Mouse (Mus musculus): ENCODE measurements around the gene Fance. TPM values are rescaled to one million over a fixed set of nuclear protein-coding genes. Genes with fewer than 3 reads are reported as not detected.

Gene Fance
- 10 to 100 TPM; 14.8 to 20.1 TPM for total RNA-seq (2021)
- long read RNA-seq, experiment 1, transcript Fance-203 (10 exons, 2,025 nt) = major isoform, 6 of 35 reads
- long read RNA-seq, experiment 1, partial matches to known transcripts = 1 of 35 reads
- long read RNA-seq, experiment 1, other reads (novel, unspliced or antisense) = 21 of 35 reads
- long read RNA-seq, experiment 2, transcript Fance-203 (10 exons, 2,025 nt) = major isoform, 5 of 18 reads
- long read RNA-seq, experiment 2, partial matches to known transcripts = 0 of 18 reads
- long read RNA-seq, experiment 2, other reads (novel, unspliced or antisense) = 9 of 18 reads

DNA sequence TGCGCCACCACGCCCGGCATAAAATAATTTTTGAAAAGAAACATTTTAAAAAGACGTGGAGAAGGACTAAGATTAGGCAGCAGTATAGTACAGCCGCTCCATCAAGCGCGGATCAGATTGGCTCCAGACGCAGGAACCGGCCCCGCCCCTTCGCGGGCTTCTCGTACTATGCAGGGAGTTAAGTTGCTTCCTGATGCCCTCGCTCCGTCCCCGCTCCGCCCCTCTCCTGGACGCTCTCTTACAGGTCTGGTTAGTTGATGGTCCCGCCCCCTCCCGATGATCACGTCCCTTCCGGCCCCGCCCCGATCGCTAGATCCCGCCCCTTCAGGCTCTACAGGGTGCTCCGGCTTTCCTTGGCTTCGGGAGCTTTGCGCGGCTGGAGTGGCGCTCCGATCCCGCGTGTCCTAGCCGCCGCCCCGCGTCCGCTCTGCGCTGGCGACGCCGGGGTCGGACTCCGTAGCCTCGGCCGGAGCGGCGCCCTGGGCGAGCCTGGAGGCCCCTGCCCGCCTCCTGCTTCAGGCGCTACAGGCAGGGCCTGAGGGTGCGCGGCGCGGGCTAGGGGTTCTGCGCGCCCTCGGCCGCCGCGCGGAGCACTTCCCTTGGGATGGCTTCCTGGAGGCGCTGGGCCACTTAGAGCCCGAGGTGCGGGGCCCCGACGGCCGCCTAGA lies at the start of gene Fance:
Gene Fance (plus strand): TSS at position 308 of the 668 bp plus-strand sequence.
- DNase-seq = peak; percentile 94

DNA sequence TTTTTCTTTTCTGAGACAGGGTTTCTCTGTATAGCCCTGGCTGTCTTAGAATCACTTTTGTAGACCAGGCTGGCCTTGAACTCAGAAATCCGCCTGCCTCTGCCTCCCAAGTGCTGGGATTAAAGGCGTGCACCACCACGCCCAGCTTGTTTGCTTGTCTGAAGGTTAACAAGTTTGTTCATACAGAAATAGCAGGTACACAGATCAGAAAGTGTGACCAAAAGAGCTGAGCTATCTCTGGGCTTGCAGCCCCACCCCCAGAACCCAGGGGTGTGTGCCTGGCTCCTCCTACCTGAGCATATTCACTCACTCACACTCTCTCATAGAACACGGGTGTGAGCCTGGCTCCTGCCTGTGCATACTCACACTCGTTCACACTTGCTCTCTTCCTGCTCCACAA lies 46.1 kb upstream of the Fance start:
- no peak for DNase-seq

DNA sequence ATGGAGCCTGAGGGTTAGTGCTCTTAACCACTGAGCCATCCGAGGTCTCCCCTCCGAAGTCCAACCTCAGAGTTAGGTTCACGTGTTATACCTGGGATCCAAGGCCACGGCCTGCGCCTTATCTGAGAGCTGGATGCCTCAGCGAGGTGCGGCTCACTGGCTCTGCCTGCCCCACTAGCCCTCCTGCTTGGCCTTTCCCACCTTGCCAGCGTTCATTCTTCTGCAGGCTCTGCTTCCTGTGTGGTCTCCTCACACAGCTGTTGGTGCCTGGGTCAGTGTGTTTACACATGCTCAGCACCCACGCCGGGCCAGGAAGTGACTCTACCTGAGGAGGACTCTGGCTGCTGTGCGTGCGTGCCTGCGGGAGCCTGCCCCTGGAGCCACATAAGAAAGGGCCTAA lies 43.2 kb upstream of the Fance start:
- no peak for DNase-seq

DNA sequence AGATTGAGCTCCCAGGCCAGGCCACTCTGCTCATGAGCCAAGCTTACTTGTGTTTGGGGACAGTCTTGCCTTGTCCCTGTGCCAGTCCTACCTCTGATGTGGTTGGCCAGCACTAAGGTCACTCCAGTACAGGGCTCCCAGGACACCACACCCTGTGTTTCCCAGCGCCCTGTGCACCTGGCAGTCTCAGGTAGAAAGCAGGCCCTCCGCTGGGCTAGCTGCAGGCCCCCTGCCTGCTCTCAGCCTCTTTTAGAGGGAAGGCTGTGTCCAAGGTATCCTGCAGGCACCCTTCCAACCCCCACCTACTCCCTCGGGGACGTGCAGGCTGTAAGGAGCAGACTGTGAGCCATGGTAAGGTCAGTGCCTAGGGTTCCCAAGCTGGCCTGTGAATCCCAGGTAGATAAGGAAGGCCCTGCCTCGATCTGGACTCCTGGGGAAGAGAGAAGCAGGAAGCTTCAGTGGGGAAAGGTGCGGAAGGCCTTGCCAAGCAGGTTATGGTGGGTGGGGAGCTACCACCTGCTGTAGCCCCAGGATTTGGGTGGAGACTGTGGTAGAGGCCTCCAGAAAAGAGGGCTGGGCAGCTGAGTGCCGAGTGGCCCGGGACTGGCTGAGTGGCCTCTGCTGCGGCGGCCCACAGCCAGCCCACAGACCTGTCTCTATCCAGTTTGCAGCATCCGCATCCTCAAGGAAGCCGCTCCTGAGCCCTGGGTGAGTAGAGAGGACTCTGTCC lies 41.6 kb upstream of the Fance start:
- no peak for DNase-seq

DNA sequence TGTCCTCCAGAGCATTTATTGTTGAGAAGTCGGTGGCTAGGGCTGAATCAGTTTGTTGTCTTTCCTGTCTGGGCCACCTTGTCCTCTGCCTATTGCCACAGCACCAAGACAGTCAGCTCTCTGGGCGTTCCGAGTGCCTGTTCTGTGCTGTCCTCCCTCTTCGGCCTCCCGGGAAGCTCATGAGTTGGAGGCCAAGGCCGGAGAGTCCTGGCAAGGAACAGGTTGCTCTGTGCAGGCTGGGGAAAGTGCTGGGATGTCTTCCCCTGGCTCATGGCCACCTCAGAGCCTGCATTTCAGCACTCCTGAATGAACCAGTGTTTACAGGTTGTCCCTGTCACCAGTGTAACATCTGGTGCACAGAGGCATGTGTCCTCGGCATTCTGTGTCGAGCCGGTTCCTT lies 41.0 kb upstream of the Fance start:
- no peak for DNase-seq

GRCm38 (mm10) chr17:28272837-28273236 lies 40.5 kb upstream of the Fance start:
- no peak for DNase-seq

- no peak for DNase-seq
Observed at GRCm38 (mm10) chr17:28274739-28275138, 38.6 kb upstream of the Fance start.

DNA sequence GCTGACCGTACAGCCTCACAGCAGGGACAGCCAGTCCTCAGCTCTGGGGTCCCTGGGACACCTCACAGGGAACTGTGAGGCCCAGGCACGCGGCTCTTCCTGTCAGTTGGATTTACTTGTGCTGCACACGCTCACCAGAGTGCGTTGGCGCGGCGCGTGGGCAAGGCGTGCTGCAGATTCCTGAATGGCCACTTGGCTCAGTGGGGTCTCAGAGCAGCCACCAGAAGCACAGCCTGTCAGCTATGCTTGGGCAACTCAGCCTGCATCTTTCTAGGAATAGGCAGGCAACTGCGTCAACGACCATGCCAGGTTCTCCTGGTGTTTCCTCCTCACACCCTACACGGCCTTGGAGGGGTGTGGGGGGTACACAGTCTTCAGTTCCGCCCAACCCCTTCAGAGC lies 36.1 kb upstream of the Fance start:
- DNase-seq = no peak

GRCm38 (mm10) chr17:28277721-28278120 lies 35.6 kb upstream of the Fance start:
- DNase-seq = no peak

GRCm38 (mm10) chr17:28278156-28278555 lies 35.2 kb upstream of the Fance start:
- no peak for DNase-seq

DNA sequence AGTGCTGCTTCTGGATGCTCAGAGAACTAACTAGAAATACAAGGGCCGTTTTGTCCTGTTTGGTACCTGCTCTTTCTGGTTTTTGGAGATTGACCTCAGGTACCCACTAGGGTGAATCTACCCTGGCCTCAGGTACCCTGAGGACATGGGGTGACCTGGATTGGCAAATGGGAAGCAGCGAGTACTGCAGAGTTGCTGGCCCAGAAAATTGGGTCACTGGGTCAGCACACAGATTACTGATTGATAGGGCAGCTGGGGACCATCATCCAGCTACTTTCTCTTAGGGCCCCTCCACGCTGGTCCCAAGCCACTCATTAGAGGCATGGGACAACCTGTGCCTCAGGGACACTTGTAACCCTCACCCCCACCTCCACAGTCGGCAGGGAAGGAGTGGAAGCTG lies 34.1 kb upstream of the Fance start:
- DNase-seq = no peak

DNA sequence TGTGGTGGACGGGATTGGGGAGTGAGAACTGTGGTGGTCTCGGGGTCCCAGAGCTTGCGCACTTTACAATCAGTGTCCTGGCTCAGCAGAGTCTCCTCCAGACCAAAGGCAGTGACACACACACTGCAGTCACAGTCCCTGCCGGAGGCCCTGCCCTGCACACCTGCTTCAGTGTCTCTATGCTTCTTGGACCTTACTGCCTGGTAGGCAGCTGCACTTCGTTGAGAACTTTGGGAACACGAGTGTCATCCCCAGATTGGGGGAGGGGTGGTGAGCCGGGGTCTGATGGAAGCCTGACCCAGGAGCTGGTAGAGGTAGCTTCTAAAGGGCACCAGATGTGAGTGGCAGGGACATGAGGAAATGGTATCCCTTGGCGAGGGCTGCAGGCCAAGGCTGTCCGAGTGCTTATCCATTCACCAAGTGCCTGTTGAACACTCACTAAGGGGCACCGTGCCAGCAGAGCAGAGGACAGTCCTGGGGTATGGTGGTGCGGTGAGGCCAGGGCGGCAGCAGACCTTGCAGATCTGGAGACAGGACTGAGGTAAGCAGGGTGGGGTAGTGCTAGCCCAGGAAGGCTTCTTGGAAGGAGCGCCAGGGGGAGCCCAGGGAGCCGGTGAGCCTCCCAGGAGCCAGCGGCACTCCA lies 33.4 kb upstream of the Fance start:
- peak; percentile 67 for DNase-seq

DNA sequence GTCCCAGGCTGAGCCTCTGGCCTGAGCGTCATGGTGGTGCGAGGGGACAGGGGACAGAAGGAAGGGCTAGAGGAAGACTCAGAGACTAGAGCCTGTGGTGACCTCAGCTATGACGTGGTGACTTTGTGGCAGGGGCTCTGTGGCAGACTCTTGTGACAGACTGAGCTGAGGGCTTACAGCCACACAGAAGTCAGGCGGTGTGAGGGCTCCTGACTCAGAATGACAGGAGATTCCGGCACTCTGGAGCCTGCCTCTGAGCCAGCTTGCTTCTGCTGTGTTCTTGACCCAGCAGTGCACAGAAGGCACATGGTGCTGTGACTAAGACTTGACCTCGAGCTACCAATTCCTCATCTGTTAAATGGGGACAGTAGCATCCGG lies 32.9 kb upstream of the Fance start:
- DNase-seq = no peak

GRCm38 (mm10) chr17:28280831-28281377 lies 32.4 kb upstream of the Fance start:
- DNase-seq = no peak

DNA sequence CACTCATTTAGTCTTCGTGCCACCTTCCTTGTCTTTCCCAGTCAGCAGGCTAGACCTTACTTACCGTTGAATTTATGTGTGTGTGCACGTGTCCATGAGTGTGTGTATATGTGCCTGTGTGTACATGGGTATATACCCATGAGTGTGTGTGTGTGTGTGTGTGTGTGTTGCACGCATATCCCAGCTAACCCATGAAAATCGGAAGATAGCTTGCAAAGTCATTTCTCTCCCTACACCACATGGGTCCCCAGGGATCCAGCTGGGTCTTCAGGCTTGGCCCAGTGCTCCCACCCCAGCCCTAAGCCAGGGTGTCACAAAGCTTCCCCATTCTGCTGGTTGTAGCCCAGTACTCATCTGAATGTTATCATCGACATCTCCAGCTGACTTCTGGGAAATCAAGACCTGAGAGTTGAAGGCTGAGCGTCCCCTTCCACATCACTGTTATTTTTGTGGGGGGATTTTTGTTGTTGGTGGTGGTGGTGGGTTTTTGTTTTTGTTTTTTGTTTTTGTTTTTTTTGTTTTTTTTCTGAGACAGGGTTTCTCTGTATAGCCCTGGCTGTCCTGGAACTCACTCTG lies 31.4 kb upstream of the Fance start:
- DNase-seq = no peak

DNA sequence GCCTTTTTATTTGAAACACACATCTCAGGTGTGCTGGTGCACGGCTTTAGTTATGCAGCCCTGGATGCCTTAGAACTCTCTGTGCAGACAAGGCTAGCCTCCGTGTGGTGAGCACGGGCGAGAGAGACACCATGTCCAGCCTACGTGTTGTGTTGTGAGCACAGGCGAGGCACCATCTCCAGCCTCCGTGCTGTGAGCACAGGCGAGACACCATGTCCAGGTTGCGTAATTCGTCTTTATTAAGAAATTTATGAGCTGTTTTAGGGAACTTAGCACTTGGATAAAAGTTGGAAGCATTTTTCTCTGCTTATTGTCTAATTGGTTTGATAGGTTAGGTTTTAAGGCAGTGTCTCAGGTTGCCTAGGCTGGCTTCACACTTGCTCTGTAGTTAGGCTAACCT lies 30.1 kb upstream of the Fance start:
- no peak for DNase-seq

DNA sequence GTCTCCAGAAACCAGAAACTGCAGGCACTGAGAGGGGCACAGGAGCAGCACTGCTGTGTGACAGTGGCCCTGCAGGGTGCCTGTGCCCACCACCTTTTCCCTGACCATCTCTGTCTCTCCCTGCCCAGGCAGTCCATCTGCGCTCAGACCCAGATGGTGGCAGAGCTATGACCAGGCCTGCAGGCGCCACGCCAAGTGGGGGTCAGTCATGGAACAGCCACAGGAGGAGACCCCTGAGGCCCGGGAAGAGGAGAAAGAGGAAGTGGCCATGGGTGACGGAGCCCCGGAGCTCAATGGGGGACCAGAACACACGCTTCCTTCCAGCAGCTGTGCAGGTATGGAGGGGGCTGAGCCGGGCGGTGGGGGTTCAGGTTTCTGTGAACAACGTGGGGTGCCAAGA lies 27.2 kb upstream of the Fance start:
- no peak for DNase-seq

- DNase-seq = no peak
Observed at GRCm38 (mm10) chr17:28286964-28287363, 26.4 kb upstream of the Fance start.

GRCm38 (mm10) chr17:28287578-28287977 lies 25.7 kb upstream of the Fance start:
- DNase-seq = no peak

GRCm38 (mm10) chr17:28287980-28288379 lies 25.3 kb upstream of the Fance start:
- DNase-seq = no peak

GRCm38 (mm10) chr17:28290262-28290661 lies 23.1 kb upstream of the Fance start:
- DNase-seq = peak; percentile 74

- no peak for DNase-seq
Observed at GRCm38 (mm10) chr17:28290671-28291070, 22.6 kb upstream of the Fance start.
